Mouse (Mus musculus) brain, adult 2 months (tissue): Measurements from ENCODE around the gene Ptprn2.
A peak's percentile ranks its signal among the peaks of the same experiment; 100 is the strongest.

ENCODE experiments used
- DNase-seq: peaks from one replicate; pipeline ENCODE4 v3.0.0; 2011; ENCODE audit warnings: low read depth, low spot score

Ptprn2 gene

DNA sequence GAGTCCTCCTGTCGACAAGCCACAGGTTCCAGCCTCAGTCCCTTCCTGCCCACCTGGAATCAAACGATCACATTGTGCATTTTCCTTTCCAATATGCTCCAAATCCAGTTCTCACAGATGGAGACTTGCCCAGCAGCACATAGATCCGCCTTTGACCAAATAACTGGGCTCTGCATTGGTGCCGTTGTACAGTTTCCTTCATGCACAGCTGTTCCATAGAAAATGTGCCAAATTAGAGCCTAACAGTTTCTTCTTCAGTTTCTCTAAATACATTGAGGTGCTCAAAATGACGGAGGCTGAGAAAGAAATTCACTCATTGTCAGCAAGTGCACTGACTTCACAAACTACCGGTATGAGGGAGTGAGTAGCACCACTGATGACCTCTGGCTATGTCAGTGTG is 826.6 kb downstream of the Ptprn2 start:
- peak; percentile 68 for DNase-seq

DNA sequence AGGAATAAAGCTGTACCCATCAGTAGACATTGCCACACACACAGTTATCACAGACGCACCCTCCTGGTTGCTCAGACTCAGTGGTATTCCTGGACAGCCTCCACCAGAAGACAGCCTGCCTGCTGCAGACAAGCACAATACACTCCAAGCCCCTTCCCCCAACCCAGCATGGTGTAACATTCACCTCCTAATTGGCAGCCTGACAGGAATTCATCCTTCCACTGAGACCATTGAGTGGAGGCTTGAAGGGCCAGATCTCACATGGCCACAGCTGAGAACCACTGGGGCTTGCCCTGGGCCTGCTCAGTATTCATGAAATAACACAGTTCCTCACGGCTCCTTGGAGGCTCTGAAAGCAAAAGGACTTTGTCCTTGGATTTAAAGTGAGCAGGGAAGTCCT is 829.5 kb downstream of the Ptprn2 start:
- no peak for DNase-seq

DNA sequence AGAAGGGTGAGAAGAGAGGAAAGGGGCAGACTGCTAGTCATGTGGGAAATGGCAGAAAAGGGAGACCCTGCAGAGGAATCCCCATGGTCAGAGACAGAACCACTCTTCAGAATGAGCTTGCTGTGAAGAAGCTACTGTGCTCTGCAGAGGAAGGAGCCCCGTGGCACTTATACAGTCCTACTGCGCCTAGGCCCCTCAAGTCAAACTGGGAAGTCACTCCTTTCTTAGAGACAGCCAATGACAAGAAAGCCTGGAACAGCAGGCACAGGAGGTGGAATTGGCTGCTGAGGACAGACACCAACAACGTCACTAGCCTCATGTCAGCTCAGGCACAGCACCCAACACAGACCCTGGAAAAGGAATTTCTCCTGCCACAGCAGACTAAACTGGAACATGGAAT is 830.1 kb downstream of the Ptprn2 start:
- DNase-seq, result no peak

DNA sequence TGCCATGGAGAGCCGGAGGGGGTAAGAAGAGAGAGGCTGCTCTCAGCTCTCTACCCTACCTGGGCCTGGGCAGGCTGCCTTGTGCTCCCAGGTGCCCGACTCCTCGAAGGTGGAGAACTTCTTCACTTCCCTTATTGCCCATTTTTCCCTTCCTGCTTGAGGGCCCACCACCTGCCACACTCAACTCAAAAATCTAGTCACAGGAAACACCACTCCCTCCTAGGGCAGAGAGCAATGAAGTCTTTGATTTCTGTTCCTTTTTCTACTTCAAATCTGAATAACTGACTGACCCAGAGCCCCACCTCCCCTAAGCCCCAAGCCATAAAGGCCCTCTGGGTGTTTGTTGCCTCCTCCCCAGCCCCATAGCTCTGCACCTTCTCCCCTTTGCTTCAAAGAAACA is 832.7 kb downstream of the Ptprn2 start:
- DNase-seq, result no peak

DNA sequence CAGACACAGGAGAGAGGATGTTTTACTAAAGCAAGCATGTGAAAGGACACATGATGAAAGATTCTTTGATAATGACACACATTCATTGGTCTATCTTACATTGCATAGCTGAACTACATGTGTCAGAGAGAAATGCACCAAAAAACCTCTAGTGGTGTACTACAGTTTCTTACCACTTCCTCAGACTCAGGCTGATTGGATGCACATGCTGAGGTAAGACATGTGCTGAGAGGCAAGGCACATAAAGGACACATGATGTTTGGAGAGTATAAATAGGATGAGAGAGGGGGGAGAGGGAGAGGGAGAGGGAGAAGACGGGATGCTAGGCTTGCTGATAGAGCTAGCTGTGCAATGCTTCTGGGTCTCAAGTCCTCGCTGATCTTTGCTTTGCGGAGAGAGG is 837.5 kb downstream of the Ptprn2 start:
- DNase-seq, result no peak
